ENCODE assay signal across 18 mouse cellular contexts in the genomic region with DNA sequence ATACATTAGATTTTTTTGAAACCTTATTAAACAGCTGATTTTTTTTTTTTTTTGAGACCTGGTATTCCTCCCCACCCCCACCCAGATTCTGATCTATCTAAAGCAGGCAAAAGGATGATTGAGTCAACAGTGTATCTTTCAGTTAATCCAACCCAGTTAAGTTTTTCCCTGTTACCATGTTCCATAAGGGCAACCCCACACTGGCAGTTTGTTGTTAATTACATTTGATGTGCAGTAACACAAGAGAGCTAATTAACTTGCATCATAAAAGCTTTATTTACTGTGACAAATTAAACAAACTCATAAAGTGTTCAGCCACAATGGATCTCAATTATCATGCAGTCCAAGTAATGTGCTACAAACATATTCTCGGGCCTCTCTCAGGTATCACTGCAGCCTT.
"Had no signal": no experiment of that assay in that cellular context is flagged by ENCODE, and none has a peak within 500 bp of the region (broad histone marks: within the 10 kb centered on the region; RNA-seq: fewer than 3 reads in every experiment).

No protein-coding gene starts in this region.

- H3K27me3 ChIP-seq: liver, embryonic 13.5 days; liver, embryonic 15.5 days; lung, embryonic 15.5 days; megakaryocyte, embryonic 14.5 days; stomach, embryonic 15.5 days had no signal

- H3K4me1 ChIP-seq: liver, embryonic 13.5 days; liver, embryonic 15.5 days; megakaryocyte, embryonic 14.5 days had no signal

- H3K9ac ChIP-seq: liver, embryonic 13.5 days; liver, embryonic 15.5 days; liver, postnatal 0 days; lung, embryonic 15.5 days; midbrain, embryonic 12.5 days; stomach, embryonic 15.5 days had no signal

- DNase-seq: liver, embryonic 13.5 days; liver, postnatal 0 days; lung, adult 2 months; lung, postnatal 14 days; lung, postnatal 36 days; midbrain, embryonic 14.5 days; right cerebral cortex, postnatal 14 days; thymus, adult 2 months; thymus, postnatal 25 days; thymus, postnatal 4 days had no signal

- H3K27ac ChIP-seq: liver, embryonic 13.5 days; liver, embryonic 15.5 days; lung, embryonic 15.5 days; macrophage; midbrain, embryonic 12.5 days; stomach, embryonic 15.5 days; stomach, postnatal 0 days had no signal

- ATAC-seq: liver, postnatal 0 days; lung, postnatal 0 days had no signal

- H3K4me2 ChIP-seq: liver, embryonic 13.5 days; liver, embryonic 15.5 days; lung, embryonic 15.5 days; midbrain, embryonic 12.5 days; stomach, embryonic 15.5 days had no signal

- H3K4me3 ChIP-seq: liver, embryonic 13.5 days; liver, embryonic 15.5 days; lung, embryonic 15.5 days; megakaryocyte, embryonic 14.5 days; midbrain, embryonic 12.5 days; stomach, embryonic 15.5 days had no signal

- H3K36me3 ChIP-seq: liver, embryonic 13.5 days; liver, embryonic 15.5 days; lung, embryonic 15.5 days; midbrain, embryonic 12.5 days; stomach, embryonic 15.5 days had no signal

- H3K9me3 ChIP-seq: liver, embryonic 13.5 days; liver, embryonic 15.5 days; lung, embryonic 15.5 days; midbrain, embryonic 12.5 days; stomach, embryonic 15.5 days had no signal
